Mouse (Mus musculus): ENCODE results near the gene Ift57. TPM values are rescaled to one million over a fixed set of nuclear protein-coding genes. Genes with fewer than 3 reads are reported as not detected.
A peak's percentile ranks its signal among the peaks of the same experiment; 100 is the strongest.

The Ift57 gene
- polyA plus RNA-seq, 1 experiment from 2014 or later: 26.9 TPM

- WGBS: 52% methylated on average over 5 of the region's 5 CpGs
- H3K36me3 ChIP-seq (ENCODE audit: control insufficient read depth, insufficient read depth, low read length): no peaks in the 10 kb centered on the region
- no peaks in the 10 kb centered on the region for H3K9me3 ChIP-seq (ENCODE audit: control insufficient read depth, low read depth, low read length)
- no peak overlapping the region for H3K4me2 ChIP-seq (replicated peaks; ENCODE audit: low read depth, low read length)
- ATAC-seq (ENCODE audit: insufficient number of reproducible peaks, insufficient read depth, low FRiP score, low read depth): peak; percentile 38; the same call in 1 of the 2 replicates
- no peaks in the 10 kb centered on the region for H3K4me1 ChIP-seq (ENCODE audit: control insufficient read depth, insufficient read depth, low read length)
- no peaks in the 10 kb centered on the region for H3K27me3 ChIP-seq (ENCODE audit: control insufficient read depth, insufficient read depth, low read length)
- H3K27ac ChIP-seq (ENCODE audit: low read length): no peak overlapping the region
- H3K4me3 ChIP-seq (ENCODE audit: low read depth, low read length): no peak overlapping the region
- H3K9ac ChIP-seq (replicated peaks; ENCODE audit: low read depth, low read length): no peak overlapping the region
Observed at GRCm38 (mm10) chr16:49801399-49801798, 102.4 kb downstream of the Ift57 start.

GRCm38 (mm10) chr16:49802993-49803392 is 104.0 kb downstream of the Ift57 start:
- no peak overlapping the region for H3K4me3 ChIP-seq (ENCODE audit: low read depth, low read length)
- 84% methylated on average over 2 of the region's 2 CpGs for WGBS

GRCm38 (mm10) chr16:49803932-49804461 is 105.0 kb downstream of the Ift57 start:
- Histone ChIP-seq H3K4me1 (ENCODE audit: control insufficient read depth, insufficient read depth, low read length) (no peaks in the 10 kb centered on the region), H3K27me3 (ENCODE audit: control insufficient read depth, insufficient read depth, low read length) (no peaks in the 10 kb centered on the region), H3K36me3 (ENCODE audit: control insufficient read depth, insufficient read depth, low read length) (no peaks in the 10 kb centered on the region), H3K4me2 (replicated peaks; ENCODE audit: low read depth, low read length) (peak overlapping the region; percentile 45), H3K4me3 (ENCODE audit: low read depth, low read length) (peak overlapping the region; percentile 12; the same call in 1 of the 2 replicates), H3K27ac (ENCODE audit: low read length) (no peak overlapping the region), H3K9ac (replicated peaks; ENCODE audit: low read depth, low read length) (no peak overlapping the region), H3K9me3 (ENCODE audit: control insufficient read depth, low read depth, low read length) (no peaks in the 10 kb centered on the region)
- 8% methylated on average over 12 of the region's 12 CpGs for WGBS
- no peak for ATAC-seq (ENCODE audit: insufficient number of reproducible peaks, insufficient read depth, low FRiP score, low read depth)

More at GRCm38 (mm10) chr16:49802993-49803392, 104.0 kb downstream of the Ift57 start:
- no peak for ATAC-seq (ENCODE audit: insufficient number of reproducible peaks, insufficient read depth, low FRiP score, low read depth)
- no peaks in the 10 kb centered on the region for H3K27me3 ChIP-seq (ENCODE audit: control insufficient read depth, insufficient read depth, low read length)
- H3K4me1 ChIP-seq (ENCODE audit: control insufficient read depth, insufficient read depth, low read length): no peaks in the 10 kb centered on the region
- no peaks in the 10 kb centered on the region for H3K36me3 ChIP-seq (ENCODE audit: control insufficient read depth, insufficient read depth, low read length)
- no peak overlapping the region for H3K4me2 ChIP-seq (replicated peaks; ENCODE audit: low read depth, low read length)
- no peaks in the 10 kb centered on the region for H3K9me3 ChIP-seq (ENCODE audit: control insufficient read depth, low read depth, low read length)
- no peak overlapping the region for H3K27ac ChIP-seq (ENCODE audit: low read length)
- no peak overlapping the region for H3K9ac ChIP-seq (replicated peaks; ENCODE audit: low read depth, low read length)

- H3K36me3 ChIP-seq (ENCODE audit: control insufficient read depth, insufficient read depth, low read length): no peaks in the 10 kb centered on the region
- no peak overlapping the region for H3K9ac ChIP-seq (replicated peaks; ENCODE audit: low read depth, low read length)
- WGBS: 86% methylated on average over 10 of the region's 10 CpGs
- no peak for ATAC-seq (ENCODE audit: insufficient number of reproducible peaks, insufficient read depth, low FRiP score, low read depth)
- no peaks in the 10 kb centered on the region for H3K4me1 ChIP-seq (ENCODE audit: control insufficient read depth, insufficient read depth, low read length)
- H3K27me3 ChIP-seq (ENCODE audit: control insufficient read depth, insufficient read depth, low read length): no peaks in the 10 kb centered on the region
- no peak overlapping the region for H3K27ac ChIP-seq (ENCODE audit: low read length)
- H3K4me2 ChIP-seq (replicated peaks; ENCODE audit: low read depth, low read length): no peak overlapping the region
- H3K9me3 ChIP-seq (ENCODE audit: control insufficient read depth, low read depth, low read length): no peaks in the 10 kb centered on the region
- no peak overlapping the region for H3K4me3 ChIP-seq (ENCODE audit: low read depth, low read length)
Observed at GRCm38 (mm10) chr16:49806920-49807319, 107.9 kb downstream of the Ift57 start.

GRCm38 (mm10) chr16:49807419-49807841 is 108.4 kb downstream of the Ift57 start:
- Histone ChIP-seq H3K4me1 (ENCODE audit: control insufficient read depth, insufficient read depth, low read length) (no peaks in the 10 kb centered on the region), H3K36me3 (ENCODE audit: control insufficient read depth, insufficient read depth, low read length) (no peaks in the 10 kb centered on the region), H3K9ac (replicated peaks; ENCODE audit: low read depth, low read length) (no peak overlapping the region), H3K4me3 (ENCODE audit: low read depth, low read length) (no peak overlapping the region), H3K9me3 (ENCODE audit: control insufficient read depth, low read depth, low read length) (no peaks in the 10 kb centered on the region), H3K4me2 (replicated peaks; ENCODE audit: low read depth, low read length) (no peak overlapping the region), H3K27me3 (ENCODE audit: control insufficient read depth, insufficient read depth, low read length) (no peaks in the 10 kb centered on the region), H3K27ac (ENCODE audit: low read length) (no peak overlapping the region)
- no peak for ATAC-seq (ENCODE audit: insufficient number of reproducible peaks, insufficient read depth, low FRiP score, low read depth)
- 62% methylated on average over 7 of the region's 7 CpGs for WGBS

- 70% methylated on average over 18 of the region's 18 CpGs for WGBS
- no peak overlapping the region for H3K4me2 ChIP-seq (replicated peaks; ENCODE audit: low read depth, low read length)
Observed at GRCm38 (mm10) chr16:49807862-49808430, 108.9 kb downstream of the Ift57 start.

GRCm38 (mm10) chr16:49811897-49812296 is 112.9 kb downstream of the Ift57 start:
- Histone ChIP-seq H3K27ac (ENCODE audit: low read length) (no peak overlapping the region), H3K27me3 (ENCODE audit: control insufficient read depth, insufficient read depth, low read length) (no peaks in the 10 kb centered on the region), H3K4me2 (replicated peaks; ENCODE audit: low read depth, low read length) (no peak overlapping the region), H3K9ac (replicated peaks; ENCODE audit: low read depth, low read length) (no peak overlapping the region), H3K9me3 (ENCODE audit: control insufficient read depth, low read depth, low read length) (no peaks in the 10 kb centered on the region), H3K4me1 (ENCODE audit: control insufficient read depth, insufficient read depth, low read length) (no peaks in the 10 kb centered on the region), H3K4me3 (ENCODE audit: low read depth, low read length) (no peak overlapping the region), H3K36me3 (ENCODE audit: control insufficient read depth, insufficient read depth, low read length) (no peaks in the 10 kb centered on the region)
- WGBS: 75% methylated on average over 2 of the region's 2 CpGs
- ATAC-seq (ENCODE audit: insufficient number of reproducible peaks, insufficient read depth, low FRiP score, low read depth): no peak

More at GRCm38 (mm10) chr16:49807862-49808430, 108.9 kb downstream of the Ift57 start:
- H3K27ac ChIP-seq (ENCODE audit: low read length): no peak overlapping the region
- no peak for ATAC-seq (ENCODE audit: insufficient number of reproducible peaks, insufficient read depth, low FRiP score, low read depth)
- no peak overlapping the region for H3K4me3 ChIP-seq (ENCODE audit: low read depth, low read length)
- no peaks in the 10 kb centered on the region for H3K4me1 ChIP-seq (ENCODE audit: control insufficient read depth, insufficient read depth, low read length)
- H3K9me3 ChIP-seq (ENCODE audit: control insufficient read depth, low read depth, low read length): no peaks in the 10 kb centered on the region
- H3K27me3 ChIP-seq (ENCODE audit: control insufficient read depth, insufficient read depth, low read length): no peaks in the 10 kb centered on the region
- no peak overlapping the region for H3K9ac ChIP-seq (replicated peaks; ENCODE audit: low read depth, low read length)
- no peaks in the 10 kb centered on the region for H3K36me3 ChIP-seq (ENCODE audit: control insufficient read depth, insufficient read depth, low read length)

GRCm38 (mm10) chr16:49812821-49813616 is 114.0 kb downstream of the Ift57 start:
- no peak overlapping the region for H3K9ac ChIP-seq (replicated peaks; ENCODE audit: low read depth, low read length)
- H3K27me3 ChIP-seq (ENCODE audit: control insufficient read depth, insufficient read depth, low read length): no peaks in the 10 kb centered on the region
- 66% methylated on average over 10 of the region's 10 CpGs for WGBS
- H3K9me3 ChIP-seq (ENCODE audit: control insufficient read depth, low read depth, low read length): no peaks in the 10 kb centered on the region
- no peaks in the 10 kb centered on the region for H3K36me3 ChIP-seq (ENCODE audit: control insufficient read depth, insufficient read depth, low read length)
- no peak overlapping the region for H3K4me3 ChIP-seq (ENCODE audit: low read depth, low read length)
- H3K27ac ChIP-seq (ENCODE audit: low read length): no peak overlapping the region
- H3K4me2 ChIP-seq (replicated peaks; ENCODE audit: low read depth, low read length): no peak overlapping the region
- H3K4me1 ChIP-seq (ENCODE audit: control insufficient read depth, insufficient read depth, low read length): no peaks in the 10 kb centered on the region
- no peak for ATAC-seq (ENCODE audit: insufficient number of reproducible peaks, insufficient read depth, low FRiP score, low read depth)
